Mouse (Mus musculus) stomach, postnatal 0 days (tissue): ENCODE measurements at regions not wholly inside any gene's neighbourhood (a gene's known extent, or its start where the extent isn't known, plus 50 kb on each side); places are given as distances from the start of the nearest gene placed in this dataset.

ENCODE experiments used
- ATAC-seq: fragments of 200-750 bp; cut with Nextera tagmentation; 2 replicates; pipeline ENCODE4 v1.8.0; 2017; ENCODE audit not compliant: low FRiP score, low TSS enrichment
- DNase-seq: peaks from one replicate; pipeline ENCODE4 v3.0.0-alpha.2; 2016; ENCODE audit warnings: low spot score
- H3K27ac ChIP-seq: fragments of 300-500 bp; sonication (generic); replicated peaks from 2 replicates; pipeline ENCODE4 v1.5.1; 2014; ENCODE audit warnings: mild to moderate bottlenecking, control low read depth
- H3K27me3 ChIP-seq: fragments of 300-500 bp; sonication (generic); 2 replicates; pipeline ENCODE4 v1.6.1; 2014; ENCODE audit warnings: low read length; ENCODE audit not compliant: control insufficient read depth, insufficient read depth
- H3K36me3 ChIP-seq: fragments of 300-500 bp; sonication (generic); 2 replicates; pipeline ENCODE4 v1.6.1; 2014; ENCODE audit warnings: low read length, mixed read lengths; ENCODE audit not compliant: control insufficient read depth, insufficient read depth
- H3K4me1 ChIP-seq: fragments of 300-500 bp; sonication (generic); replicated peaks from 2 replicates; pipeline ENCODE4 v1.6.1; 2014; ENCODE audit warnings: antibody characterized with exemption; ENCODE audit not compliant: control insufficient read depth, insufficient read depth
- H3K4me2 ChIP-seq: fragments of 300-500 bp; sonication (generic); replicated peaks from 2 replicates; pipeline ENCODE4 v1.6.1; 2014; ENCODE audit warnings: low read depth, mild to moderate bottlenecking, control low read depth, moderate library complexity
- H3K4me3 ChIP-seq: fragments of 300-500 bp; sonication (generic); 2 replicates; pipeline ENCODE4 v1.5.1; 2014; ENCODE audit warnings: low read depth, low read length, control low read depth
- H3K9ac ChIP-seq: fragments of 300-500 bp; sonication (generic); 2 replicates; pipeline ENCODE4 v1.6.1; 2014; ENCODE audit warnings: mild to moderate bottlenecking, low read length, control low read depth, mixed read lengths
- H3K9me3 ChIP-seq: fragments of 300-500 bp; sonication (generic); 2 replicates; pipeline ENCODE4 v1.6.1; 2016; ENCODE audit warnings: low read length; ENCODE audit not compliant: control insufficient read depth
- CTCF ChIP-seq: IDR thresholded peaks from 2 replicates; pipeline ENCODE4 v1.5.1; 2016; ENCODE audit warnings: antibody characterized with exemption, low read depth, mild to moderate bottlenecking, moderate library complexity
- EP300 ChIP-seq: optimal IDR thresholded peaks from 2 replicates; pipeline ENCODE3; 2016; ENCODE audit warnings: antibody characterized with exemption
- WGBS: fragments of 180-500 bp; shearing (Covaris S2); extraction: QIAGEN DNeasy Blood & Tissue Kit; methylation state at CpG from one replicate; pipeline ENCODE4 v1.1.7; 2014; 5-methylcytosine and 5-hydroxymethylcytosine counted together

DNA sequence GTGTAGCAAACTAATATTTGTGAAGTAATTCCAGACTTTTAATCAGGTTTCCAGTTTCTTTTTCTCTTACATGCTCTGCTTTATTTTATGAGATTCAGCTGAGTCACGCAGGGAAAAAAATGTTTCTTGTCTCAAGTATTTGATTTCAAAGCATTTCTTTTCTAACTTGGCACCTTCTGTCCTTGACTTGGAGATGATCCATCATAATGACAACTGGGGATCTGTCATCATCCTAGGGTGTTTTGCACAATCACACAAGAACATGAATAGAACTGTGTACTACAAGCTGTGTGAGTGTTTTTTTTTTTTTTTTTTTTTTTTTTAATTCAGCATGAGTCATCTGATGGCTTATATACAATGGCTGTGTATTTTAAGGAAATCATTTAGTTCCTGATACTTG, 1022.0 kb upstream of the Flrt2 start:
- Histone ChIP-seq H3K9ac (no peak overlapping the region), H3K4me3 (no peak overlapping the region), H3K4me1 (no peaks in the 10 kb centered on the region), H3K9me3 (no peaks in the 10 kb centered on the region), H3K4me2 (no peak overlapping the region), H3K27ac (no peak overlapping the region), H3K27me3 (no peaks in the 10 kb centered on the region), H3K36me3 (no peaks in the 10 kb centered on the region)
- no peak for TF ChIP-seq CTCF
- TF ChIP-seq EP300 = no peak
- ATAC-seq (no peak), DNase-seq (no peak)
- 49% methylated on average over 1 of the region's 1 CpGs for WGBS

DNA sequence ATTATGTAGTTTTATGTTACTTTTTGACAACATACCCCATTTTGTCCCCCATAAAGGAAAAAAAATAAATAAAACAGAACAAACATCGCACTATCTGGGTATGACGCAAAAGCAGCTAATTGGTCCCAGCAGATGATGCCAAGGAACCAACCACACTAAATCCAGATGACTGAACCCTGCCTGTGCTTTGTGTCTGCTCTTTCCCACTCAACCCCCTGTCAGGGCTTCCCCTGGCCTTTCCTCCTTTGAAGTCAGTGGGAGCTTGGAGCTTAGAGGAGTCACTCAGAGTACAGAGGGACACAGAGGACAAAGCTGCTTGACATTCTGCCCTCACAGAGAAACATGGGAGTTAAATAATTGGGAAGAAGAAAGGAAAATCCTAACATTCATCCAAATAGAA, 1017.1 kb upstream of the Flrt2 start:
- TF ChIP-seq EP300 (no peak), CTCF (no peak)
- Histone ChIP-seq H3K4me3 (no peak overlapping the region), H3K4me1 (no peaks in the 10 kb centered on the region), H3K27me3 (no peaks in the 10 kb centered on the region), H3K4me2 (no peak overlapping the region), H3K27ac (no peak overlapping the region), H3K9ac (no peak overlapping the region), H3K36me3 (no peaks in the 10 kb centered on the region), H3K9me3 (no peaks in the 10 kb centered on the region)
- ATAC-seq = no peak
- 92% methylated on average over 2 of the region's 2 CpGs for WGBS
- DNase-seq = no peak

- DNase-seq (no peak), ATAC-seq (no peak)
- Histone ChIP-seq H3K36me3 (no peaks in the 10 kb centered on the region), H3K9me3 (no peaks in the 10 kb centered on the region), H3K27me3 (no peaks in the 10 kb centered on the region), H3K4me2 (no peak overlapping the region), H3K4me1 (no peaks in the 10 kb centered on the region), H3K27ac (no peak overlapping the region), H3K4me3 (no peak overlapping the region), H3K9ac (no peak overlapping the region)
- 71% methylated on average over 2 of the region's 2 CpGs for WGBS
- no peak for TF ChIP-seq EP300
- TF ChIP-seq CTCF = no peak
These were observed 1000.5 kb upstream of the Flrt2 start for GRCm38 (mm10) chr12:94691341-94692029.

GRCm38 (mm10) chr12:94731391-94731790, 960.6 kb upstream of the Flrt2 start:
- TF ChIP-seq CTCF (no peak), EP300 (no peak)
- Histone ChIP-seq H3K27ac (no peak overlapping the region), H3K9ac (no peak overlapping the region), H3K4me3 (no peak overlapping the region), H3K27me3 (no peaks in the 10 kb centered on the region), H3K4me1 (no peaks in the 10 kb centered on the region), H3K36me3 (no peaks in the 10 kb centered on the region), H3K4me2 (no peak overlapping the region), H3K9me3 (no peaks in the 10 kb centered on the region)
- 78% methylated on average over 5 of the region's 5 CpGs for WGBS
- DNase-seq (no peak), ATAC-seq (no peak)

DNA sequence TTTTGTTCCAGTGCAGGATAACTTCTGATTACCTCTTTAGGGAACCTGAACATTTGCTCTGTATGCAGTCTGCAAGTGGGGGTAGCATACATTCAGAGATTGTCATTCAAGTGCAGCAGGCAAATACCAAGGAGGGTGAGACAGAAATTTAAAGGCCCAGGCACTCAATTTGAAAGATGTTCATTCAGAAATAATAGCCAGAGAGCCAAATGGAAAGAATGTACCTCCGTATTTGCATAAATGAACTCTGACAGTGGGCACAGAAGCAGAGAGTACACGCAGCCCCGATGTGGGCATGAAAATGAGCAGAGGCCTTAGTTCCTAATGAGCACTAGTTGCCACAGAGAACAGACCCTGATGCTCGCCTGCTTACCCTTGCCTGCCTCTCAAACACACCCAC, 958.8 kb upstream of the Flrt2 start:
- TF ChIP-seq CTCF (no peak), EP300 (no peak)
- Histone ChIP-seq H3K9me3 (no peaks in the 10 kb centered on the region), H3K4me3 (no peak overlapping the region), H3K27ac (no peak overlapping the region), H3K4me1 (no peaks in the 10 kb centered on the region), H3K4me2 (no peak overlapping the region), H3K9ac (no peak overlapping the region), H3K27me3 (no peaks in the 10 kb centered on the region), H3K36me3 (no peaks in the 10 kb centered on the region)
- DNase-seq (no peak), ATAC-seq (no peak)
- 60% methylated on average over 4 of the region's 4 CpGs for WGBS

- no peaks in the 10 kb centered on the region for H3K36me3 ChIP-seq
- no peak overlapping the region for H3K4me3 ChIP-seq
- ATAC-seq (no peak), DNase-seq (no peak)
- H3K27me3 ChIP-seq = no peaks in the 10 kb centered on the region
- H3K27ac ChIP-seq = no peak overlapping the region
- H3K4me1 ChIP-seq = no peaks in the 10 kb centered on the region
- no peak overlapping the region for H3K4me2 ChIP-seq
- WGBS = 64% methylated on average over 4 of the region's 4 CpGs
- no peaks in the 10 kb centered on the region for H3K9me3 ChIP-seq
- TF ChIP-seq CTCF (no peak), EP300 (no peak)
- no peak overlapping the region for H3K9ac ChIP-seq
These were observed 954.8 kb upstream of the Flrt2 start for GRCm38 (mm10) chr12:94737263-94737662.
